Mouse (Mus musculus) embryonic facial prominence, embryonic 15.5 days (tissue): ENCODE results near the gene Rpl21. TPM values are rescaled to one million over a fixed set of nuclear protein-coding genes. Genes with fewer than 3 reads are reported as not detected.

Experiments
- ATAC-seq: fragments of 200-750 bp; cut with Nextera tagmentation; 2 replicates; pipeline ENCODE4 v1.8.0; 2017; ENCODE audit warnings: low read depth, moderate TSS enrichment; ENCODE audit not compliant: insufficient number of reproducible peaks, low FRiP score, low TSS enrichment
- H3K27ac ChIP-seq: fragments of 300-500 bp; sonication (generic); replicated peaks from 2 replicates; pipeline ENCODE4 v1.5.1; 2015; ENCODE audit warnings: mild to moderate bottlenecking, inconsistent platforms
- H3K27me3 ChIP-seq: fragments of 300-500 bp; sonication (generic); 2 replicates; pipeline ENCODE4 v1.6.1; 2015; ENCODE audit warnings: inconsistent platforms
- H3K36me3 ChIP-seq: fragments of 300-500 bp; sonication (generic); 2 replicates; pipeline ENCODE4 v1.6.1; 2015; ENCODE audit warnings: mild to moderate bottlenecking, inconsistent platforms
- H3K4me1 ChIP-seq: fragments of 300-500 bp; sonication (generic); 2 replicates; pipeline ENCODE4 v1.6.1; 2015; ENCODE audit warnings: inconsistent platforms
- H3K4me2 ChIP-seq: fragments of 300-500 bp; sonication (generic); replicated peaks from 2 replicates; pipeline ENCODE4 v1.6.1; 2015; ENCODE audit warnings: mild to moderate bottlenecking, inconsistent platforms
- H3K4me3 ChIP-seq: fragments of 300-500 bp; sonication (generic); replicated peaks from 2 replicates; pipeline ENCODE4 v1.5.1; 2015; ENCODE audit warnings: mild to moderate bottlenecking, inconsistent platforms
- H3K9ac ChIP-seq: fragments of 300-500 bp; sonication (generic); 2 replicates; pipeline ENCODE4 v1.6.1; 2015; ENCODE audit warnings: inconsistent platforms
- H3K9me3 ChIP-seq: fragments of 300-500 bp; sonication (generic); replicated peaks from 2 replicates; pipeline ENCODE4 v1.6.1; 2016; ENCODE audit warnings: inconsistent platforms
- WGBS: fragments of 180-500 bp; shearing (Covaris S2); methylation state at CpG from one replicate; pipeline ENCODE4 v1.1.7; 2015; 5-methylcytosine and 5-hydroxymethylcytosine counted together
- polyA plus RNA-seq: library from polyadenylated mRNA; unstranded; fragments of >200 nt; fragmentation: Nextera tagmentation; extraction: Ambion mirVana; gene quantifications from 2 replicates; pipeline ENCODE4 v1.2.1, GENCODE M21; 2015

Gene Rpl21
- polyA plus RNA-seq, 1 experiment from 2014 or later: 545 TPM

GRCm38 (mm10) chr5:146798031-146798430 is 34.7 kb upstream of the Rpl21 start:
- Histone ChIP-seq H3K27me3 (no peaks in the 10 kb centered on the region), H3K9ac (no peak overlapping the region), H3K9me3 (0 out of 2 replicates have a peak, but pooled peaks cover 5% of the 10 kb centered on the region), H3K36me3 (no peaks in the 10 kb centered on the region), H3K4me1 (peaks cover 13% of the 10 kb centered on the region), H3K27ac (no peak overlapping the region), H3K4me2 (no peak overlapping the region), H3K4me3 (no peak overlapping the region)
- no peak for ATAC-seq
- WGBS: 53% methylated on average over 9 of the region's 9 CpGs

- no peak for ATAC-seq
- Histone ChIP-seq H3K27me3 (no peaks in the 10 kb centered on the region), H3K4me2 (no peak overlapping the region), H3K9me3 (0 out of 2 replicates have a peak, but pooled peaks cover 5% of the 10 kb centered on the region), H3K9ac (no peak overlapping the region), H3K27ac (no peak overlapping the region), H3K36me3 (no peaks in the 10 kb centered on the region), H3K4me3 (no peak overlapping the region), H3K4me1 (no peaks in the 10 kb centered on the region)
- 66% methylated on average over 8 of the region's 8 CpGs for WGBS
Observed at GRCm38 (mm10) chr5:146806004-146806430, 26.7 kb upstream of the Rpl21 start.

- no peaks in the 10 kb centered on the region for H3K9me3 ChIP-seq
- no peaks in the 10 kb centered on the region for H3K27me3 ChIP-seq
- H3K27ac ChIP-seq: no peak overlapping the region
- H3K4me2 ChIP-seq: no peak overlapping the region
- H3K4me3 ChIP-seq: no peak overlapping the region
- H3K9ac ChIP-seq: no peak overlapping the region
- H3K4me1 ChIP-seq: no peaks in the 10 kb centered on the region
- H3K36me3 ChIP-seq: no peaks in the 10 kb centered on the region
- WGBS: 80% methylated on average over 5 of the region's 5 CpGs
- no peak for ATAC-seq
Observed at GRCm38 (mm10) chr5:146809951-146810350, 22.7 kb upstream of the Rpl21 start.

GRCm38 (mm10) chr5:146812866-146813265 is 19.8 kb upstream of the Rpl21 start:
- H3K4me1 ChIP-seq: no peaks in the 10 kb centered on the region
- ATAC-seq: no peak
- H3K4me2 ChIP-seq: no peak overlapping the region
- WGBS: 86% methylated on average over 5 of the region's 5 CpGs
- no peak overlapping the region for H3K27ac ChIP-seq
- H3K4me3 ChIP-seq: no peak overlapping the region
- H3K9me3 ChIP-seq: no peaks in the 10 kb centered on the region
- no peaks in the 10 kb centered on the region for H3K36me3 ChIP-seq
- no peak overlapping the region for H3K9ac ChIP-seq
- no peaks in the 10 kb centered on the region for H3K27me3 ChIP-seq

DNA sequence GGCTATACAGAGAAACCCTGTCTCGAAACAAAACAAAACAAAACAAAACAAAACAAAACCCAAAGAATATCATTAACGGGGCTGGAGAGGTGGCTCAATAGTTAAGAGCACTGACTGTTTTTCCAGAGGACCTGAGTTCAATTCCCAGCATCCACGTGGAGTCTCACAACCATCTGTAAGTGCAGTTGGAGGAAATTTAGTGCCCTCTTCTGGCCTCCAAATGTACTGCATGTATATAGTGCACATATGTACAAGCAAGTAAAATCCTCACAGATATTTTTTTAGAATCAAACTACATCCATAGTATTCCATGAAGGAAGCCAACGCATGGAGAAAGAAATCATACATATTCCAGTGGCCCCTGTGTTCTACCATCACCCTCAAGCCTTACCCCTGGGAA is 19.3 kb upstream of the Rpl21 start:
- H3K9me3 ChIP-seq: no peaks in the 10 kb centered on the region
- H3K27me3 ChIP-seq: no peaks in the 10 kb centered on the region
- no peak overlapping the region for H3K9ac ChIP-seq
- ATAC-seq: no peak
- no peak overlapping the region for H3K4me2 ChIP-seq
- H3K4me3 ChIP-seq: no peak overlapping the region
- H3K27ac ChIP-seq: no peak overlapping the region
- no peaks in the 10 kb centered on the region for H3K36me3 ChIP-seq
- H3K4me1 ChIP-seq: no peaks in the 10 kb centered on the region
- 86% methylated on average over 4 of the region's 4 CpGs for WGBS

- WGBS: 72% methylated on average over 4 of the region's 4 CpGs
- no peak overlapping the region for H3K9ac ChIP-seq
- no peaks in the 10 kb centered on the region for H3K36me3 ChIP-seq
- no peak overlapping the region for H3K4me3 ChIP-seq
- H3K27ac ChIP-seq: no peak overlapping the region
- H3K9me3 ChIP-seq: no peaks in the 10 kb centered on the region
- H3K27me3 ChIP-seq: no peaks in the 10 kb centered on the region
- no peak for ATAC-seq
- no peak overlapping the region for H3K4me2 ChIP-seq
- H3K4me1 ChIP-seq: peaks cover 4% of the 10 kb centered on the region; the same call in 1 of the 2 replicates
Observed at GRCm38 (mm10) chr5:146815394-146815793, 17.3 kb upstream of the Rpl21 start.

DNA sequence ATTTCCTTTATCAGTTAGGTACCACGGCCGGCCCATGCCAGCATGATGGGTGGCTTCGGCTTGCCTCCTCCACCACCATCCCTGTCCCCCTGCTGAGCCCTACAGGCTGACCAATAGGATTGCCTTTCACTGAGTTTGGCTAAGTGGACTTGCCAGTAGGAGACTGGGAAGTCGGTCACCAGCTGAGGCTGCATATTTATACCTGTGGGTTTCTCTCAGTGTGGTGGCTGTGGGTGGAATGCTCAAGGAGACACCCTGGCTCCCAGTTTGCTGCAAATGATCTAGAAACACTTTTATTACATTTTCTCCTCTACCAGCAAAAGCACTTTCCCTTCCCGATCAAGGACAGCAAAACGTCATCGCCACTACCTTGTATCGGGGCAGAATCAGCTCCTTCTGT is 15.1 kb upstream of the Rpl21 start:
- whole genome bisulfite sequencing: 79% methylated on average over 8 of the region's 8 CpGs
- Histone ChIP-seq H3K4me3 (no peak overlapping the region), H3K36me3 (no peaks in the 10 kb centered on the region), H3K27ac (no peak overlapping the region), H3K9me3 (no peaks in the 10 kb centered on the region), H3K4me2 (no peak overlapping the region), H3K27me3 (no peaks in the 10 kb centered on the region), H3K9ac (no peak overlapping the region), H3K4me1 (peaks cover 4% of the 10 kb centered on the region; the same call in 1 of the 2 replicates)
- no peak for ATAC-seq

DNA sequence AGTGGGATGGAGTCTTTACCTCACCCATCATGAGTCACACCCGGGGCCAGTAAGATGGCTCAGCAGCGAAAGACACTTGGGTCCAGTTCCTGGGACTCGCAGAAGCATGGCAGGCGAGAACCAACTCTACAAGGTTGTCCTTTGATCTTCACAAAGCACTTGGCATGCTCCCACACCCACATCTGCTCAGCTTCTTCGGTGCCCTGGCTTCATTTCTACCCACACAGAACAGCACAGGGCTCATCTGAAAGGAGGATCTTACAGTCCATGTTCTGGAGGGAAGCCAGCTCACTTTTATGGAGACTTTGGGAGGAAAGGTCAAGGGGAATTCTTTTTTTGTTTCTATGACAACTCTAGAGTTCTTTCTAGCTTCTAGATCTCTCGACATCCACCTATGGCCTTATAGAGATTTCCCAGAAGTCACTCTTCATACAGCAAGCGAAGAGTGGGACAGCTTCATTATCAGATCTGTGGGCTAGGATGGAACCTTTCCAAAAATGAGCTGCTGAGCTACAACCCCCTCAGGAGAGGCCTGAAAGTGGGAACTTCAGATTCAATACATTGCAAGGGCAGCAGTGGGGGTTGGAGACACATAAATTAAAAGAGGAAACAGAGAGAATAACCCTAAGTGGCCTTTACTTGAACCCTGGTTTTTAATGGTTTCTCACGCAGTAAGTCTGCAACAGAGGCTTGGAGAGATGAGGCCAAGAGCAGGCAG is 13.6 kb upstream of the Rpl21 start:
- ATAC-seq: no peak
- WGBS: 72% methylated on average over 8 of the region's 8 CpGs

DNA sequence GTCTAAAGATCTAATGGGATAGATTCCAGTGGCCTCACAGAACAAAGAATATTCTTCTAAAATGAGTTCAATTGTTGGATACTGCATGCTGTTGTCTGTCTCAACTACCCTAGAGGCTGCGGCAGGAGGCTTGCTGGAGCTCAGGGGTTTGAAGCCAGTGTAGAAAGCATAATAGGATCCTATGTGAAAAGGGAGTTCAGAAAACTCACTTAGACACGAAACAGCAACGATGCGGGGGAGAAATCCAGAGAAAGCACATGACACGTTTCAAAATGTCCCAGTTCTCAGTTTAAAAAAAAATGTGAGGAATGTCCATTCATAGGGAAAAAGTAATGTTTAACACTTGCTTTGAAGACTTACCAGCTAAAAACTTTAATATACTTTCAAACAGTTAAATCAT is 9.7 kb upstream of the Rpl21 start:
- Histone ChIP-seq H3K27ac (no peak overlapping the region), H3K9ac (no peak overlapping the region), H3K9me3 (no peaks in the 10 kb centered on the region), H3K4me3 (no peak overlapping the region), H3K4me1 (peaks cover 9% of the 10 kb centered on the region; the same call in 1 of the 2 replicates), H3K4me2 (no peak overlapping the region), H3K36me3 (no peaks in the 10 kb centered on the region), H3K27me3 (no peaks in the 10 kb centered on the region)
- WGBS: 76% methylated on average over 5 of the region's 5 CpGs
- no peak for ATAC-seq

More for the DNA sequence above, 13.6 kb upstream of the Rpl21 start:
- Histone ChIP-seq H3K27ac (no peak overlapping the region), H3K4me3 (no peak overlapping the region), H3K36me3 (no peaks in the 10 kb centered on the region), H3K9ac (no peak overlapping the region), H3K9me3 (no peaks in the 10 kb centered on the region), H3K4me1 (peaks cover 4% of the 10 kb centered on the region; the same call in 1 of the 2 replicates), H3K27me3 (no peaks in the 10 kb centered on the region), H3K4me2 (no peak overlapping the region)

- ATAC-seq: no peak
- Histone ChIP-seq H3K4me3 (no peak overlapping the region), H3K36me3 (peaks cover 5% of the 10 kb centered on the region; the same call in 1 of the 2 replicates), H3K27me3 (no peaks in the 10 kb centered on the region), H3K9me3 (no peaks in the 10 kb centered on the region), H3K4me1 (peaks cover 18% of the 10 kb centered on the region), H3K27ac (no peak overlapping the region), H3K9ac (no peak overlapping the region), H3K4me2 (no peak overlapping the region)
- WGBS: 42% methylated on average over 8 of the region's 8 CpGs
Observed at GRCm38 (mm10) chr5:146829528-146829927, 3.2 kb upstream of the Rpl21 start.

GRCm38 (mm10) chr5:146832435-146832768 is 288 bp upstream of the Rpl21 start:
- Histone ChIP-seq H3K36me3 (peaks cover 33% of the 10 kb centered on the region), H3K4me1 (peaks cover 19% of the 10 kb centered on the region), H3K27me3 (no peaks in the 10 kb centered on the region), H3K4me2 (peak overlapping the region; percentile 62), H3K4me3 (peak overlapping the region; percentile 96), H3K9me3 (no peaks in the 10 kb centered on the region), H3K27ac (peak overlapping the region; percentile 92), H3K9ac (0 out of 2 replicates have a peak overlapping the region, but pooled peaks have one; percentile 96)
- 51% methylated on average over 7 of the region's 7 CpGs for WGBS
- no peak for ATAC-seq

- H3K27me3 ChIP-seq: no peaks in the 10 kb centered on the region
- peak overlapping the region; percentile 92; the same call in 1 of the 2 replicates for H3K27ac ChIP-seq
- WGBS: 13% methylated on average over 8 of the region's 8 CpGs
- H3K4me3 ChIP-seq: peak overlapping the region; percentile 96
- ATAC-seq: no peak
- peak overlapping the region; percentile 62 for H3K4me2 ChIP-seq
- H3K9ac ChIP-seq: peak overlapping the region; percentile 96
- H3K4me1 ChIP-seq: peaks cover 19% of the 10 kb centered on the region
- peaks cover 46% of the 10 kb centered on the region for H3K36me3 ChIP-seq
- no peaks in the 10 kb centered on the region for H3K9me3 ChIP-seq
Observed at GRCm38 (mm10) chr5:146833673-146834201, 1.0 kb downstream of the Rpl21 start.
